Mouse (Mus musculus) lung, embryonic 14.5 days (tissue): Measurements from ENCODE around the gene Actr3b. TPM values are rescaled to one million over a fixed set of nuclear protein-coding genes. Genes with fewer than 3 reads are reported as not detected.

Experiments
- ATAC-seq: fragments of 200-750 bp; cut with Nextera tagmentation; 2 replicates; pipeline ENCODE4 v1.8.0; 2017; ENCODE audit warnings: mild to moderate bottlenecking, moderate TSS enrichment, moderate library complexity; ENCODE audit not compliant: insufficient read depth
- DNase-seq: peaks from one replicate; pipeline ENCODE4 v3.0.0-alpha.2; 2015
- H3K27ac ChIP-seq: fragments of 300-500 bp; sonication (generic); 2 replicates; pipeline ENCODE4 v1.5.1; 2014; ENCODE audit warnings: low read depth, mild to moderate bottlenecking, moderate library complexity
- H3K27me3 ChIP-seq: fragments of 300-500 bp; sonication (generic); 2 replicates; pipeline ENCODE4 v1.6.1; 2014; ENCODE audit warnings: low read length, control low read depth; ENCODE audit not compliant: insufficient read depth
- H3K36me3 ChIP-seq: fragments of 300-500 bp; sonication (generic); 2 replicates; pipeline ENCODE4 v1.6.1; 2014; ENCODE audit warnings: control low read depth; ENCODE audit not compliant: insufficient read depth
- H3K4me1 ChIP-seq: fragments of 300-500 bp; sonication (generic); 2 replicates; pipeline ENCODE4 v1.6.1; 2014; ENCODE audit warnings: antibody characterized with exemption, control low read depth; ENCODE audit not compliant: insufficient read depth
- H3K4me2 ChIP-seq: fragments of 300-500 bp; sonication (generic); 2 replicates; pipeline ENCODE4 v1.6.1; 2014; ENCODE audit warnings: mild to moderate bottlenecking
- H3K4me3 ChIP-seq: fragments of 300-500 bp; sonication (generic); 2 replicates; pipeline ENCODE4 v1.5.1; 2014; ENCODE audit warnings: low read depth, low read length
- H3K9ac ChIP-seq: fragments of 300-500 bp; sonication (generic); 2 replicates; pipeline ENCODE4 v1.6.1; 2014
- H3K9me3 ChIP-seq: fragments of 300-500 bp; sonication (generic); 2 replicates; pipeline ENCODE4 v1.6.1; 2016; ENCODE audit warnings: low read depth, low read length, control low read depth
- CTCF ChIP-seq: IDR thresholded peaks from 2 replicates; pipeline ENCODE4 v1.5.1; 2016; ENCODE audit warnings: antibody characterized with exemption, low read depth
- WGBS: fragments of 180-500 bp; shearing (Covaris S2); extraction: QIAGEN DNeasy Blood & Tissue Kit; methylation state at CpG from one replicate; pipeline ENCODE4 v1.1.7; 2014; 5-methylcytosine and 5-hydroxymethylcytosine counted together
- polyA plus RNA-seq: library from polyadenylated mRNA; unstranded; fragments of >200 nt; fragmentation: Nextera tagmentation; extraction: Ambion mirVana; gene quantifications from 2 replicates; pipeline ENCODE4 v1.2.1, GENCODE M21; 2014

Actr3b gene
- polyA plus RNA-seq, 1 experiment from 2014 or later = 2.3 TPM

GRCm38 (mm10) chr5:25754236-25754766 is 5.5 kb upstream of the Actr3b start:
- TF ChIP-seq CTCF = no peak
- Histone ChIP-seq H3K27me3 (no peaks in the 10 kb centered on the region), H3K4me3 (no peak overlapping the region), H3K9ac (no peak overlapping the region), H3K36me3 (no peaks in the 10 kb centered on the region), H3K4me2 (no peak overlapping the region), H3K4me1 (0 out of 2 replicates have a peak, but pooled peaks cover 6% of the 10 kb centered on the region), H3K27ac (no peak overlapping the region), H3K9me3 (no peaks in the 10 kb centered on the region)
- WGBS = 3% methylated on average over 2 of the region's 2 CpGs
- DNase-seq = peak; percentile 65
- peak; percentile 81 for ATAC-seq

DNA sequence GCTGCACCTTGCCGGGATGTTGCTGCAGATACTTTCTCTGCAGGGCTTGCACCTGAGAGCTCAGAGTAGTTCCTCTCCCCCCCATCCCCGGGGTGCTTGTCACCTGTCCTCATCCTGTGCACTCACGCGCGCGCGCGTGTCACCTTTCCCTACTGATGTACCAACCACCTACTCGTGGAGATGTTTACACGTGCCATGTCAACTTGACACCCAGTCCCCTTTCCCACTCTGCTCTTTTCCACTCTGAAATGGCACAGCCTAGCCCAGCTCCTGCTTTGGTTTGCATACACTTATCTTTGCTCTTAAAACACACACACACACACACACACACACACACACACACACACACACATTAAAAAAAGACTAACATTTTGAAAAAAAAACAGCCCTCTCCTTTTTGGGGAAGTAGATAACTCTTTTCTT is 624 bp downstream of the Actr3b start:
- no peaks in the 10 kb centered on the region for H3K4me1 ChIP-seq
- H3K9me3 ChIP-seq = no peaks in the 10 kb centered on the region
- peak overlapping the region; percentile 96 for H3K4me2 ChIP-seq
- H3K9ac ChIP-seq = peak overlapping the region; percentile 55
- H3K27me3 ChIP-seq = no peaks in the 10 kb centered on the region
- 4% methylated on average over 10 of the region's 10 CpGs for WGBS
- ATAC-seq = no peak
- peak overlapping the region; percentile 59 for H3K4me3 ChIP-seq
- no peaks in the 10 kb centered on the region for H3K36me3 ChIP-seq
- peak; percentile 5 for DNase-seq
- no peak overlapping the region for H3K27ac ChIP-seq
- no peak for TF ChIP-seq CTCF

GRCm38 (mm10) chr5:25760871-25761270 is 1.1 kb downstream of the Actr3b start:
- Histone ChIP-seq H3K27me3 (no peaks in the 10 kb centered on the region), H3K4me1 (no peaks in the 10 kb centered on the region), H3K4me3 (no peak overlapping the region), H3K36me3 (no peaks in the 10 kb centered on the region), H3K4me2 (no peak overlapping the region), H3K9ac (no peak overlapping the region), H3K27ac (no peak overlapping the region), H3K9me3 (no peaks in the 10 kb centered on the region)
- TF ChIP-seq CTCF = no peak
- no peak for DNase-seq
- no peak for ATAC-seq
- WGBS = 59% methylated on average over 3 of the region's 3 CpGs

DNA sequence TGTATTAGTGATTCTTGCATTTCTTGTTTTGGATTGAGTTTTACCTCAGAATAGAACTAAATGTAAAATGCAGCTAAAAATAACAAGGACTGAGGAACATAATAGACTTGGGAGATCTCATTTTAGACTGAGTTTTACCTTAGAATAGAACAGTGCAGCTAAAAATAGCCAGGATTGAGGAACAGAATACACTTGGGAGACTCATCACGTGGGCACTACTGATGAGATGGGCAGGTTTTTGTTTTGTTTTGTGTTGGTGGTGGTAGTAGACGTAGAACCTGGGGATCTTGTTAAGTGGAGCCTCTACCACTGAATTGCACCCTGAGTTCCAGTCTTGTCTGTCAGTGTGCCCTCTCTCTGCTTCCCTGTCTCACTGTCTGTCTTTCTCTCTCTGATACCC is 2.1 kb downstream of the Actr3b start:
- Histone ChIP-seq H3K27me3 (no peaks in the 10 kb centered on the region), H3K4me3 (no peak overlapping the region), H3K27ac (no peak overlapping the region), H3K9ac (no peak overlapping the region), H3K36me3 (no peaks in the 10 kb centered on the region), H3K4me1 (no peaks in the 10 kb centered on the region), H3K9me3 (no peaks in the 10 kb centered on the region), H3K4me2 (no peak overlapping the region)
- WGBS = 79% methylated on average over 2 of the region's 2 CpGs
- ATAC-seq (no peak), DNase-seq (no peak)
- no peak for TF ChIP-seq CTCF

DNA sequence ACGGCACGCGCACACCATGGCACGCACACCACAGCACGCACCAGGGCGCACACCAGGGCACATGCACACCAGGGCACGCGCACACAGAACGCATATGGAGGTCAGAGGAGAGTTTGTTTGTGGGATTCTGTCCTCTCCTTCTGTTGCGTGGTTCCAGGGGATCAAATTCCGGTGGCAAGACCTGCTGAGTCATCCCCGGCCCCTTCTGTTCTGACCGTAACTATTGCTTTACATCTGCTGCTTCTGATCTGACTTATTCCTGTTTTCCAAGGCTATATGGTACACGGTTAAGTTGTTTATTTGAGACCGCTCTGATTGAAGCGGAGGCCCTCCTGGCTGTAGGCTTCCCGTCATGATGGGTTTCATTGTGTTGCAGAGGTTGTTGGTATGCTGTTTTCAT is 9.2 kb downstream of the Actr3b start:
- TF ChIP-seq CTCF = no peak
- no peak overlapping the region for H3K4me3 ChIP-seq
- H3K4me2 ChIP-seq = peak overlapping the region; percentile 46
- ATAC-seq = no peak
- no peaks in the 10 kb centered on the region for H3K36me3 ChIP-seq
- WGBS = 62% methylated on average over 17 of the region's 17 CpGs
- no peak overlapping the region for H3K9ac ChIP-seq
- no peaks in the 10 kb centered on the region for H3K27me3 ChIP-seq
- peak; percentile 2 for DNase-seq
- H3K9me3 ChIP-seq = no peaks in the 10 kb centered on the region
- no peaks in the 10 kb centered on the region for H3K4me1 ChIP-seq
- no peak overlapping the region for H3K27ac ChIP-seq

- 39% methylated on average over 2 of the region's 2 CpGs for WGBS
- ATAC-seq = no peak
Observed at GRCm38 (mm10) chr5:25769406-25769805, 9.6 kb downstream of the Actr3b start.

GRCm38 (mm10) chr5:25772456-25772855 is 12.7 kb downstream of the Actr3b start:
- TF ChIP-seq CTCF = no peak
- no peak overlapping the region for H3K4me2 ChIP-seq
- no peak overlapping the region for H3K9ac ChIP-seq
- H3K9me3 ChIP-seq = no peaks in the 10 kb centered on the region
- ATAC-seq (no peak), DNase-seq (no peak)
- no peaks in the 10 kb centered on the region for H3K4me1 ChIP-seq
- H3K36me3 ChIP-seq = no peaks in the 10 kb centered on the region
- 81% methylated on average over 9 of the region's 9 CpGs for WGBS
- no peak overlapping the region for H3K27ac ChIP-seq
- H3K4me3 ChIP-seq = no peak overlapping the region
- no peaks in the 10 kb centered on the region for H3K27me3 ChIP-seq

More at GRCm38 (mm10) chr5:25769406-25769805, 9.6 kb downstream of the Actr3b start:
- H3K9ac ChIP-seq = no peak overlapping the region
- no peaks in the 10 kb centered on the region for H3K9me3 ChIP-seq
- TF ChIP-seq CTCF = no peak
- H3K4me1 ChIP-seq = no peaks in the 10 kb centered on the region
- H3K4me3 ChIP-seq = no peak overlapping the region
- H3K36me3 ChIP-seq = no peaks in the 10 kb centered on the region
- no peak for DNase-seq
- no peaks in the 10 kb centered on the region for H3K27me3 ChIP-seq
- H3K4me2 ChIP-seq = no peak overlapping the region
- H3K27ac ChIP-seq = no peak overlapping the region
